Comparison of ENCODE assay signal across 8 mouse cellular contexts in genomic region chr6:93912003-93912581, GRCm38 (mm10).
A peak's percentile ranks its signal among the peaks of the same experiment; 100 is the strongest.
DNase-seq lines count a peak whose midpoint lies in the region; ATAC-seq and TF ChIP-seq lines count a peak whose summit lies in the region.

No protein-coding gene starts in this region.

- ATAC-seq in heart, postnatal 0 days (ENCODE audit: insufficient read depth, low read depth), result no peak
- peak; percentile 33 for ATAC-seq in hindbrain, embryonic 11.5 days (ENCODE audit: low FRiP score)
- ATAC-seq in midbrain, embryonic 11.5 days (ENCODE audit: low FRiP score), result peak; percentile 10

- intact Hi-C loops in heart, postnatal 14 days (cut with DNase I), result no loop called here

- H3K4me3 ChIP-seq in heart, postnatal 0 days (ENCODE audit: low read depth, low read length), result peak overlapping the region; percentile 33
- H3K4me3 ChIP-seq in hindbrain, embryonic 11.5 days (ENCODE audit: low read depth, low read length), result peak overlapping the region; percentile 33
- peak overlapping the region; percentile 45 for H3K4me3 ChIP-seq in midbrain, embryonic 11.5 days (ENCODE audit: low read depth, low read length)

- TF ChIP-seq EP300 in heart, postnatal 0 days (IDR thresholded peaks at IDR 0.05; ENCODE audit: low read depth), result no peak

- H3K36me3 ChIP-seq in heart, postnatal 0 days (replicated peaks; ENCODE audit: control insufficient read depth, insufficient read depth, low read length), result no peaks in the 10 kb centered on the region
- H3K36me3 ChIP-seq in hindbrain, embryonic 11.5 days (ENCODE audit: control insufficient read depth, insufficient read depth, low read length), result no peaks in the 10 kb centered on the region
- H3K36me3 ChIP-seq in midbrain, embryonic 11.5 days (ENCODE audit: control insufficient read depth, insufficient read depth, low read length), result no peaks in the 10 kb centered on the region

- no peak for TF ChIP-seq CTCF in heart, postnatal 0 days (IDR thresholded peaks at IDR 0.05; ENCODE audit: low read depth)

- peak overlapping the region; percentile 66 for H3K4me2 ChIP-seq in heart, postnatal 0 days (ENCODE audit: low read depth, low read length)
- H3K4me2 ChIP-seq in hindbrain, embryonic 11.5 days (replicated peaks; ENCODE audit: low read depth, low read length), result peak overlapping the region; percentile 39
- H3K4me2 ChIP-seq in midbrain, embryonic 11.5 days, result peak overlapping the region; percentile 57

- peak; percentile 21 for DNase-seq in heart, postnatal 0 days (ENCODE audit: low spot score)
- no peak for DNase-seq in heart, postnatal 14 days
- peak; percentile 41 to 53 for DNase-seq in cerebellum, postnatal 10 days
- peak; percentile 47 for DNase-seq in hindbrain, embryonic 11.5 days (ENCODE audit: low spot score)
- DNase-seq in midbrain, embryonic 11.5 days (ENCODE audit: low spot score, missing footprints), result peak; percentile 96
- DNase-seq in gastrocnemius, postnatal 4 days (ENCODE audit: low spot score in 2 of 2), result no peak
- DNase-seq in kidney, adult 9 months, result no peak
- DNase-seq in thymus, postnatal 0 days (ENCODE audit: low spot score), result no peak

- 49% methylated on average over 8 of the region's 8 CpGs for WGBS in heart, postnatal 0 days
- 9% methylated on average over 8 of the region's 8 CpGs for WGBS in hindbrain, embryonic 11.5 days
- WGBS in midbrain, embryonic 11.5 days, result 2% methylated on average over 8 of the region's 8 CpGs

- H3K27me3 ChIP-seq in heart, postnatal 0 days (ENCODE audit: control insufficient read depth, insufficient read depth, low read length), result no peaks in the 10 kb centered on the region
- no peaks in the 10 kb centered on the region for H3K27me3 ChIP-seq in hindbrain, embryonic 11.5 days (ENCODE audit: control insufficient read depth, insufficient read depth, low read length)
- no peaks in the 10 kb centered on the region for H3K27me3 ChIP-seq in midbrain, embryonic 11.5 days (ENCODE audit: control insufficient read depth, insufficient read depth, low read length)

- no peak overlapping the region for H3K27ac ChIP-seq in heart, postnatal 0 days (ENCODE audit: low read depth)
- H3K27ac ChIP-seq in hindbrain, embryonic 11.5 days (ENCODE audit: low read depth, low read length), result peak overlapping the region; percentile 93
- H3K27ac ChIP-seq in midbrain, embryonic 11.5 days (ENCODE audit: low read depth, low read length), result peak overlapping the region; percentile 99

- H3K4me1 ChIP-seq in heart, postnatal 0 days (ENCODE audit: control insufficient read depth, insufficient read depth), result peaks cover 21% of the 10 kb centered on the region
- H3K4me1 ChIP-seq in hindbrain, embryonic 11.5 days (replicated peaks; ENCODE audit: control insufficient read depth, insufficient read depth, low read length), result peaks cover 3% of the 10 kb centered on the region; the same call in 1 of the 2 replicates
- peaks cover 30% of the 10 kb centered on the region for H3K4me1 ChIP-seq in midbrain, embryonic 11.5 days (ENCODE audit: control insufficient read depth, insufficient read depth, low read length)

- H3K9ac ChIP-seq in heart, postnatal 0 days (replicated peaks; ENCODE audit: low read depth, low read length), result no peak overlapping the region
- H3K9ac ChIP-seq in hindbrain, embryonic 11.5 days (ENCODE audit: low read depth, low read length), result peak overlapping the region; percentile 38
- H3K9ac ChIP-seq in midbrain, embryonic 11.5 days (ENCODE audit: low read length), result peak overlapping the region; percentile 76

- no peaks in the 10 kb centered on the region for H3K9me3 ChIP-seq in heart, postnatal 0 days (replicated peaks; ENCODE audit: control insufficient read depth, low read length)
- H3K9me3 ChIP-seq in hindbrain, embryonic 11.5 days (ENCODE audit: control insufficient read depth, low read length), result no peaks in the 10 kb centered on the region
- no peaks in the 10 kb centered on the region for H3K9me3 ChIP-seq in midbrain, embryonic 11.5 days (ENCODE audit: control insufficient read depth, low read length)

Comparison
In these comparisons a context has a peak if more than half of its experiments do, and no peak if none do; other contexts are left out.
1. DNase-seq: peak in heart, postnatal 0 days (single experiment), cerebellum, postnatal 10 days (2 of 2), hindbrain, embryonic 11.5 days (single experiment) and midbrain, embryonic 11.5 days (single experiment); none in heart, postnatal 14 days (0 of 2), gastrocnemius, postnatal 4 days (0 of 2), kidney, adult 9 months (single experiment) and thymus, postnatal 0 days (single experiment).
2. Peak in every context shown above with its lines, with median percentiles within 50 percentile points of each other: H3K4me2 ChIP-seq and H3K4me3 ChIP-seq.